Mouse (Mus musculus) embryo, embryonic 11.5 days (tissue): ENCODE data around the gene Jaml.

ENCODE experiments used
- DNase-seq: peaks from one replicate; pipeline ENCODE4 v3.0.0-alpha.2; 2012; ENCODE audit warnings: low read depth, low spot score

Jaml gene

DNA sequence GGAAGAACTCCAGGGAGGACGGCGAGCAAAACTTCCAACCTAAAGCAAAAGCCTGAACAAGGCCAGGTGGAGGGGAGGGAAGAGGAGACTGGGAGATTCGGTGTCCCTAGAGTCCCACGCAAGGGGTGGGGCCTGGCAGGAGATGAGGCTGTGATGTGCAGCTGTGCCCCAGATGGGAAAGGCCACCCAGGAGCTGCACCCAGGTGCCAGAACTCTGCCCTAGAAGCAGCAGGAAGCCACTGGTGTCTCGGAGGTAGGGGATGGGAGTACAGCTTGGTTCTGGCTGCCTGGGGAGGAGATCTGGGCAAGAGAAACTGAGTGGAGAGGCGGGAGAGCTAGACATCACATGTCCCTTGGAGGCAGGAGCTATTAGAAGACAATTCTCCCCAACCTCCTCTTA is 42.0 kb downstream of the Jaml start:
- DNase-seq, result no peak

DNA sequence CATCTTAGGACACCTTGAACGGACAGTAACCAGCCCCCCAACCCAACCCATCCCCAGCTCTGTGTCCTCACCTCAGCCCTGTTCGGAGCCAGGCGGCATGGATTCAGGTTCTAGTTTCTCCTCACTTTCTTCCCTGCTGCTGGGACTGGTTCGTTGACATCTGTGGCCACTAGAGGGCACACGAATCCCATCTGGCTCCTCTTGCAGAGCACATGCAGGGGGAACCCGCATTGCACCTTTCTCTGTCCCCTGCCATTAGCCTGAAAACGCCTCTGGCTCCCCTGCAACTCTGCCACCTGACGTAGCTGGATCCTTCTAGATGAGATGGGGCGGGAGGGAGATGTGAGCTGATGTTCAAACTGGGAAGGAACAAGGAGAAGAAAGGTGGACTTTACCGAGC is 42.8 kb downstream of the Jaml start:
- DNase-seq, result peak; percentile 61

DNA sequence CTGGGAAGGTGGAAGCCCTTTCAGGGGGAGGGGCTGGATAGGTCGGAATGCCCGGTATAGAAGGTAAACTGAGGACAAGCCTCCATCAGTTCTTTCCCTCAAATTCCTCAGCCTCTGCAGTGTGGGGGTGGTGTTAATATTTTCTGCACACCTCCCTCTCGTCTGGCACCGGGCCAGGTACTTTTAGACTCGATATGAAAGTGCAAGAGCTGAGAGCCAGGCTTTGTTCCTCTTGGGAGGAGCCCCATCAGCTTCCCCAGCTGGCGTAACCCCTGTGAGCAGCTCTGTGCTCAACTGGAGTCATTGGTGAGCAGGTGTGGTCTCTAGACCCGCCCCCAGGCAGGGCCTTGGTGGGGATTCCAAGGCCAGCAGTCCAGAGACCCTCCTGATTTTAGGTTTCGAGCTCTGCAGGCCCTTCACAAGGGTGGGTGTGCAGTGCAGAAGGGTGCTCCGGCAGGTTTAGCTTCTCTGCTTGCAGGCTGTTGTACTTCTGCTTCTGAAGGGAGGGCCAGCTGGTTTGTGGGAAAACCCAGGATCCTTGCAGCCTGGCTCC is 43.3 kb downstream of the Jaml start:
- DNase-seq, result no peak

DNA sequence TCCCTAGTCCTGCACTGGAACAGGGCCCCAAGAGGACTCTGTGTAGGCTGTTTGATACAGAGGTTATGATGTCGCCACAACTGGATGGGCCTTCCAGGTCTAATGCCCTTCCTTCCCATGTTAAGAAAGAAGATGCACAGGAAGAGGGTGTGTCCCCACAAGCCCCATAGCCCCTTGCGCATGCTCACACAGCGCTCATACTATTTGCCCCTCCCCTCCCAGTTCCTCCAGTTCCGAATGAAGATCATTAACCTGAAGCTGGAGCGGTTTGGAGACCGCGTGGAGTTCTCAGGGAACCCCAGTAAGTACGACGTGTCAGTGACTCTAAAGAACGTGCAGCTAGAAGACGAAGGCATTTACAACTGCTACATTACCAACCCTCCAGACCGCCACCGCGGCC is 46.2 kb downstream of the Jaml start:
- DNase-seq, result no peak

DNA sequence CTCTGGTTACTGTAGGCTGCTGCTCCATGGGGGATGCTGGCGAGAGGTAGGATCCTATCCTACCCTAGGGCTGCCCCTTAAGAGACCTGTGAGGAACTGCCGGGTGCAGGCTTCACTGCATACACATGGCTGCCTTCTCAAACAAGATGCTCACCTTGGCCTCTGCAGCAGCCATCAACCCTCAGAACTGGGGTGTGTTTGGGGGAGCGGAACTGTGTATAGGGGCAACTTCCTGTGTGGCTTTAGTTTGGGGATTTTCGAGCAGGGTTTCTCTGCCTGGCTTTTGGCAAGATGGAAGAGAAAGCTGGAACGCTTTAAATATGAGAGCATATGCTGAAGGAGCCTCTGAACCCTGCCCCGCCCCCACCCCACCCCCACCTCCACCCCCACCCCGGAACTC is 48.0 kb downstream of the Jaml start:
- DNase-seq, result no peak

DNA sequence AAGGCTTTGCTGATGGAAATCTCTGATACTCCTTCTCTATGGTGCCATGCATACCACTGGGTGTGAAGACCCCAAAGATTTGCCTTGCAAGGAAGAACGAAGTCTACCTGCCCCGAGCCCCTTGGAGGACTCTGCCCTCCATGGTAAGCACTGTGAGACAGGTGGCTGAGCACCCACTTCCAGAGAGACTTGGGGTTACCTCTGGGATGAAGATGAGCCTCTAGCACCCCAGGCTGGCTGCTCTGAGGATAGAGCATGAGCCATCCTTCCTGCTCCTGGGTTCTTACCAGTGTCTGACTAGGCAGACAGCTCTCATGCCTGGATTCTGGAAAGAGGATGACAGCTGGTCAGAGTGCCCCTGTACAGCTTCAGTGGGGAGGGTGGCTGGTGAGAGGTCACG is 51.1 kb downstream of the Jaml start:
- DNase-seq, result no peak

DNA sequence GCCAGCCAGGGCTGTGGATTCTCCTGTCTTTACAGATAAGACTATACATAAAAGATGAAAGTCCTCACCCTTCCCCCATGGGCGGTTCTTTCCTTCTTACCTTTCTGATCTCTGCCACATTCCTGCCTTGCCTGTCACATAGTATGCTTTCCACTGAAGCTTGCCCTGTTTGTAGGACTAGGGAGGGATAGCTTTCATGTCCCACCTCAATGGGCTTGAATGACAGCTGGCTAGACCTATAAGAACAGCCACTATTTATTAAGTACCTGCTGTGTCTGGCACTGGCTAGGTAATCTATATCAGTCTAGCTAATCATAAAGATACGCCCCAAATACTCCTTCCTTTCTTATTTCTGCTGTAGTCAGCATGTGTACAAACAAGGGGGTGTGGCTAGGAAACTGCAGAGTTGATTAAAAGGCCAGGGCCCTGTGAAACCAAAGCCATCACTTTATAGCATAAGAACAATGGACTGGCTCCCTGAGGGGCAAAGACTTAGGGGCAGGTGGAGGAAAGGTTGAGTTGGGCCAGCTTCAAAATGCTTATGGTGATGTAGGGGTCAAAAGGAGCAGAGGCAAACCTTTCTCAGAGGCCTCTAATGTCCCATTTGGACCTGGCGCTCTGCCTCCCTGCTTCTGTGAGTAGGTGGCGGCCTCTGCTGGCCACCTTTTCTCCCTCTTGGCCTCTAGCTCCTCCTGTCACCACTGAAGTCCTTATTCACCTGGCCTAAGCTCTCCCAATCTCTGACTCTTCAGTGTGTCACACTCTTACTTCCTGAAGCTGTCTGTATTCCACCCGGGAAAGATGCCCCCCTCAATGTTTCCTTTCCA is 54.7 kb downstream of the Jaml start:
- DNase-seq, result no peak

DNA sequence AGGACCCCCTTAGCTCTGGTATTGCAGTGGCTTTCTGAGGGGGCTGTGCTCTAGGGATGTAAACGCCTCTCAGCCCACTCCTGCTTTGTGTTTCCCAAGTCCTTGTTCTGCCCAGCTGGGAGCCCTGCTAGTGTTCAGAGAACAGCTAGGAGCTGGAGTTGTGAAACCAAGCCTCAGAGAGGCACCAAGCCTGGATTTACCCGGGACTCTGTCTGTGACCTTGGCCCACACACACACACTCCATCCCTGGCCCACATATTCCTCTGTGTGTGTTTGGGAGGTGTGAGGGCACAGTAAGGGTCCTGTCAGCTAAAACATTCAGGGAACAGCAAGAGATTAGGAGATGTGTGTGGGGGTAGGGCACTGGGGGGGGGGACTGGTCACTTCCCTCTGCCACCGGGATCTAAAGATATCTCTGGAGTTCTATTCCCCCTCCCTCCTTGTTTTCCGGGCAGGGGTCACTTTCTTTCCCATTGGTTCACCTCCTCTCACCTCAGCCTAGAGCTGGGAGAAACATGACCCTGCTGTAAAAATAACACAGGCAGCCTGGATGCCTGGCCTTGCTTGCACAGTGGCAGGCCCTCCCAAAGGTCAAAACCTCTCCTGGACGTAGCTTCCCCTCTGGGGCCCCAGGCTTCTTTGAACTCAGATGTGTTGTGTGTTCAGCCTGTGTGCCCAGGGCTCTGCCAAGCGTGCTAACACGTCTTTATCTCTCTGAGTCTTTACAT is 57.6 kb downstream of the Jaml start:
- no peak for DNase-seq

DNA sequence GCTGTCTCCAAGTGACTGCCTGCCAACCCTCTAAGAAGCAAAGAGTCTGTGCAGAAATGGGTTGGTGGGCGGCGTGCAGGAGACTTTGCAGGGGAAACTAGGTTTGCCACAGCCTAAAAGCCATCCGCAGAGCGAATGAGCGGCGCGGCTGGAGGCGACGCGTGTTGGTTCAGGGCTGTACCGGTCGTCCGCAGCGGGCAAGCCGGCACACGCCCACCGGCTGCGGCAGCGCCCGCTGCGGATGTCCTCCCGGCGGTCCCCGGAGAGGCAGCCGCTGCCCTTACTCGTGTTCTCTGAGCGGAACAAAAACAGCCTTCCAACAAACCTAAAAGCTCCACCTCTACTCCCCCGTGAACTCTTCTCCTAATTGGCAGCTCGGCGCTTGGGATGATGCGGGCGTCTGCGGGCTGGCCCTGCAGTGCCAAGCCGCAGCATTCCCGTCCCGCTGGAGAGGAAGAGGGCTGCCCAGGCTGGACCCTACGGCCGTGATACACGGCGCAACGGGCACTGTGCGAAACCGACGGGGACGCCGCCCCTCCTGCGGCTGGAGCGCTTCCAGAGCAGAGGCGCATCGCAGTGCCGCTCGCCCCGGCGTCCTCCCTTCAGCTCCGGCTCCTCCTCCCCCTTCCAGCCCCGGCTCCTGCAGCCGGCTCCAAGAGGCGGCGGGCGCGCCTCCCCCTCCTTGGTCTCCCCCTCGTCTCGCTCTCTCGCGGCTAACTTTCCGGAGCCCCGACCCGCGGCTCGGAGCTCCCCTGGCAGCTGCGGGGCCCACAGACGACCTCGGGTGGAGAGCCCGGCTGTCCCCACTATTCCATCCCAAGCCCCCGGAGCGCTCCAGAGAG is 59.4 kb downstream of the Jaml start, which contains the start of gene Scn4b:
Scn4b (plus strand) TSS at position 205 of the 842 bp plus-strand sequence.
- no peak for DNase-seq

DNA sequence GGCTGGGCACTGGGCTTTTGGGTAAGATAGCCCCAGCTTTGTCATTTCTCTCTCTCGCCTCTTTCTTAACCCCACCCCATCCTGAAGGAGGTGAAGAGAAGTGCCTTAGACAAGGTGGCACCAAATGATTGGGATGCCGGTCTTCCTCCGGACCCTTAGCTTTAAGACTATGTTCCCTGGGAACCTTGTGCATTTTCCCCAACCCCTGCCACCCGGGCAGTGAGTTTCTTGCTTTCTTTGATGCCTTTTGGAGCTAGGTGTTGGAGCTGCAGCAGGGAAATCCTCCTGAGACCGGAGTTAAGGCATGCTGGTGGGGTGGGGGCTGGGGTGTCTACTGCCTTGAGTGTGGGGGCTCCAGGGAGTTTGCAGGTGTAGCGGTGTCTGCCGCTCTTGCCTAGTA is 60.1 kb downstream of the Jaml start:
- no peak for DNase-seq

DNA sequence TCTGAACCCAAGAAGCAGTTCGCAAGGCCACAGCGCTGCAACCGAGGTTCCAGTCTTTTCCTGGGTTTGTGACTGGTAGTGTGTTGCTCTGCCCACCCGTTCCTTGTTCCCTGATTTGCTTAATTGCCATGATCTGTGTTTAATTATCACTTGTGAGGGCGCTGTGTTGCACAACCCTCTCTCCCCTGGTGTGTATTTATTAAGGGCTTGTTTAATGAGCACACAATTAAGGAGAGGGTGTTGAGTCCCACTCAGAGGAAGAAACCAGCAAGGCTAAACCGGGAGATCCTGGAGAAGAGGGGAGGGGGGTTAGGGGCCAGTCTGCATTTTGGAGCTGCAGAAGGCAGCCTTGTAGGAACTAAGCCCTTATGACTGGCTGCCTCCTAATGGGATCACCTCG is 62.0 kb downstream of the Jaml start:
- DNase-seq, result no peak

DNA sequence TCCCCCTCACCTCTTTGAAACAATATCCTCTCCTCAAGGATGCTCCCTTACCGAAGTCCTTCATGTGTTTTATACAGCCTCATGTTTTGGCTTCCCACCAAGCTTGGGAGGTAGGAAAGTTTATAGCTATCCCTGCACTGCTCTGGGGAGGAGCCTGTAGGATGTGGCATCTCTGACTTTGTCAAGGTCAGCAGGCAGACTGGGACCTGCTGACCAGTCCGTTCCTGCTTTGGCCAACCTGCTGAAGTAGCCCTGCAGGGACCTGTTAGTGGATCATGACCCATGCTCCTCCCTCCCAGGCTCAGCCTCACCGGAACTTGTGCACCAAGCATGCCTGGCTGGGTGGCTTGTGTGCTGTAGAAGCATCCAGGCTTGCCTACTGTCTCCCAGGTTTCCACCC is 63.7 kb downstream of the Jaml start:
- no peak for DNase-seq

DNA sequence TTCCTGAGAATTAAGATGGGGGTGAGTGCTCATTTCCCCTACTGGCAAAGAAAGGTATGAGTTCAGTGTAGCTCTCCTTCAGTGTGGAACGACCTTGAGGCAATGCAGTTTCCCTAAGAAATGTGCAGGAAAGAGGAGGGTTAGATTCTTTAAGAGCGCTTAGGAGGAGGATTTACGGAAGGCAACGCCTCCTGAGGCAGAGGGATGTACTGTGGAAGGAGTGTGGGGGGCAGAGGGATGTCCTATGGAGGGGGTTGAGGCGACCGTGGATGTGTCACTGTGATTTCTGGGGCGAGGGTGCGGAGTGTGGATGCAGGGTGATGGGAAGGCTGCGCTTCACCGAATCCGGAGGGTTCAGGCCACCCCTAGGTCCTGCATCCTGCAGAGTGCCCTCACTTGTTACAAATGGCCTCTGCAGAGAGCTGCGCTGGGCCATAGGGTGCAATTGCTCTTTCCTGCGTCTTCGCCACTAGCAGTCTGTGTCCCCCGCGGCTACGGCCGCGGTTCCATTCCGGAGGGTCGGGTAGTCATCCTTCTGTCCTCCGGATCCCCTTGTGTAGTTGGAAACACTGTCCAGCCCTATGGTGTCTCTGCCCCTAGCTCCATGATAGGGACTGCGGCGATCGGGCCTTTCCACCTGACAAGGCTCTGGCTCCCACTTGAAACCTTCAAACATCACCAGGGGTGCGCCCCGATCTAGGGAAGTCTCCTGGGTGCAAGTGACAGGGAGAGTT is 66.7 kb downstream of the Jaml start:
- no peak for DNase-seq

DNA sequence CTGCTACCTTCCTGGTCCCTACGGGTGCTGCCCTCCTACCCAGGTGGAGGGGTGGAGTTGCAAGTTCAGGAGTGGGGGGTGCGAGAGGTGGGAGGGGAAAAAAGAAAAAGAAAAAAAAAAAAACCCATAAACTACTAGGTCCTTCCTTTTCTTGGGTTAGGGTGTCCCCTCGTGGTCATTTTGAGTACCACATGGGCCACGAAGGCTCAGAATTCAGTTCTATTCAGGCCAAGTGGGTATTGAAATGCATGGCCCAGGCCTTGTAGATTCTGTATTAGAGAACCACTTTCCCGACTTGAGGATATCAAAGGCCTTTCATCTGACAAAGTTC is 67.2 kb downstream of the Jaml start:
- DNase-seq, result peak; percentile 55

DNA sequence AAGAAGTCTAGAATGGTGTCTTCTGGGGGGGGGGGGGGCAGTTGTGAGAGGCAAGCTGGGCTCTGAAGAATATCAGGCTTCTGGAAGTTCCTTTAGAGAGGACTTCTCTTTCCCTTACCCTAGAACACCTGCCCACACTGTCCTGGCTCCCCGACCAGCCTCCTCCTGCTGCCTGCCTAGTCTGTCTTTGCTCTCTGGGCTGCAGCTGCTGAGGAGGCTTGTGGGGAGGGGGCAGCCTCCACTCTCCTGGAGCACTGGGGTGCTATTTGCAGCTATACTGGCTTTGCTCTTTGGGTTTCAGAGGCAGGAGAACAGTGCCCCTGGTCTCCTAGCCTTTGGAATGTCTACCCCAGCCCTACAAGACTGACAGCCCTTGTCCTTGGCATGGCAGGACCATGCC is 72.0 kb downstream of the Jaml start:
- DNase-seq, result no peak

DNA sequence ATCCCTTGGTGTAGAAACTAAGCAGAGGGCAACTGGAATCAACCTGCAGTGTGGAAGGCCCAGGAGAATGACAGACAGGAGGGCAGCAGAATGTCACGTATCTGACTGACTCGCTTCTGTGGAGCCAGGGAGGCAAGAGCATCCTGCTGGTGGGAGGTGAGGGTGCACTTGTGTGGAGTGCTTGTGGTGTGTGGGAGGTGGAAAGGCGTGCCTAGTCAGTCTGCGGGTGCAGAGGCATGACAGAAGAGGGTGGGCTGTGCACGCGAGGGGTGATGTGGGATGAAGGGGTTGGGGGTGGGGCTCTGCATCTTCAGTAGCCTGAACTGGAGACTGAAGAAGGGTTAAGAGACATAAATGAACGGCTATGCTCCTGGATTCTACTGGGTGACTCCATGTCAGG is 74.4 kb downstream of the Jaml start:
- DNase-seq, result no peak
